Mouse (Mus musculus): ENCODE data around the gene Zc3h15.

The Zc3h15 gene

DNA sequence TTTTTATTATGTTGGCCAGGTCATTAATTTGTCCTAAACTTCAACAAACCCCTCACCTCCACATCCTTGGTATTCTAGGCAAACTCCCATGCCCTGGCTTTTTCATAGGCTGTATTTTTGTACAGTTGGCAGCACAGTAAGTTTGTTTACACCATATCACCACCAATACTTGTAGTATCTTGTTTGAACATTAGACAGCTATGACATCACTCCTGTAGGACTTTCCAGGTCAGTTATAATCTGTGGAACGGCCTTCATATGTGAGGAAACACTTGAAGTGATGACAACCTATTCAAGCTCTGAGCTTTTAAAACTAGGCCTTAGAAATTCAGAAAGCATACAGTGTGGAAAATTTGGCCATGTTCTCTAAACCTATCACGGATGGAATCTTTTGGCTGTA, 29.6 kb downstream of the Zc3h15 start:
- no peak for DNase-seq (ENCODE audit: low read depth in 1 of 2, low spot score in 2 of 2)

DNA sequence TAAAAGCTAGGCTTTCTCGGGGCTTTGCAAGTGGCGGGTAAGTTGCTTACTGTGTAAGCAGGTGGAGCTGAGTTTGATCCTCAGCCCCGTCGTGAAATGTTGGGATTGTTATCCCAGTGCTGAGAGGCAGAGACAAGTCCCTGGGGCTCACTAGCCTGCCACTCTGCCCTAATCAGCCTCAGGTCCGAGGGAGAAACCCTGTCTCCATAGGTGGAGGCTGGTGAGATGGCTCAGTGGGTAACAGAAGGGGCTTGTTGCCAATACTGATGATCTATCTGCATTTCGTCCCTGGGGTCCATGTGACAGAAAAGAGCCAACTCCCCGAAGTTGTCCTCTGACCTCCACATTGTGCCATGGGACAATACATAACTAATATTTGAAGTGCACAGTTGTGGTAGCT, 30.2 kb downstream of the Zc3h15 start:
- DNase-seq (ENCODE audit: low read depth in 1 of 2, low spot score in 2 of 2): no peak

DNA sequence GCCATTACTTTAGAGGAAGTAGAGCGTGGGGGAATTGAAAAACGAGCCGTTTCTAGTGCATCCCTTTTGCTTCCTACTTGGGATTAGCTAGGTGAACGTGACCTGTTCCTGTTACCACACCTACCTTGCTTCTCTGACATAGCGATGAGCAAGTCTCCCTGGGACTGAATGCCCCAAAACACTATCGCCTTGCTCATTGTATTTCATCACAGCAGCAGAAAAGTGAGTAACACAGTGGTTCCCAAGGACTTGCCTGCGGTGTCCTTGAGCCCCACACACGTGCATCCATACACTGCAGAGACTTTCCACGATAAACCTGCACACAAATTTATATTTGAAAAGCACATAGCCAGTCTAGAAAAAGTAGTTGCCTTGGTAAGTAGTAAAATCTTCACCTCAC, 30.7 kb downstream of the Zc3h15 start:
- no peak for DNase-seq (ENCODE audit: low read depth in 1 of 2, low spot score in 2 of 2)

- DNase-seq (ENCODE audit: low read depth in 1 of 2, low spot score in 2 of 2): no peak
Measured at GRCm38 (mm10) chr2:83675681-83676080, 31.4 kb downstream of the Zc3h15 start.

DNA sequence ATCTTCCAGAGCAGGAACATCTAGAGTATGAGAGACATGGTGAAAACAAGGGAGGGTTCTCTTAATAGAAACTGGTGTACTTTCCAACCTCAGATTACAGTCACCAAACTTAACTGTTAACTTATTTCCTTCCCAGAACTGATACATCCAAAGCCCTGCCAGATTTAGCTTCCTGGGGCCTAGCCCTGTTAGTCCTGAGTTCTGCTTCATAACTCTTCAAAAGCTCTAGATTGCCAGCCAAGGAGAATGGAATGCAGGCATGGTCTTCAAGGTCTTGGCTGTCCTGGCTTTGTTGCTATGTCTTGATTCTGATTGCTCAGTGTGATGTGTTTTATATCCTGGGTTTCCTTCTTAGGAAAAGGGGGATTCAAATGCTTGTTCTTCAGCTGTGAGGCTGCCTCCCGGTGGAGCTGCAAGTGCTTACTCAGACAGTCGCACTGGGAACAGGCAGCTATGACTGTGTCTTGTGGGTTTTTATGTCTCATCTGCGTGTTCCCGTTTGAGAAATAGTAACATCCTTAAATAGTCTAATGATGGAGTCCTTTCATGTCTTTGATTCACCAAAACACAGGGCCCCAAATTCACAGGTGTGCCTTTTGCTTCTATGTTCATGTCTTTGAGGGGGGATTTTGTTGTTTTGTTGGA, 32.1 kb downstream of the Zc3h15 start:
- no peak for DNase-seq (ENCODE audit: low read depth in 1 of 2, low spot score in 2 of 2)

DNA sequence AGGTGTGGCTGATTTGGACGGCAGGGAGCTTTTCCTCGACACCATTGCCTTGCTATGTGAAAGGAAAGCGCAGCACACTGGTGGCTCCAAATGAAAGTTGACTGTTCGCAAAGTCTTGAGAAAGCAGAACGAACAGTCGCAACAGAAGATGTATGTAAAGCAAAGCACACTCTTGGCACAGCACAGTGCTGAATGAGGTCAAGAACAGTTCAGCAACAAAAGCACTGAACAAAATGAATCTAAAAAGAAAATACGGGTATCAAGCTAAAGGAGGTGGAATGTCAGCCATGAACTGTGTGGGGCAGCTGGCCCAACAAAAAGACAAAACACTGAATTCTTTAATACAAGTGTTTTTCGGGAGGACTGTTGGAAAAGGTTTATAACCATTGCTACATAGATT, 37.1 kb downstream of the Zc3h15 start:
- DNase-seq (ENCODE audit: low read depth in 1 of 2, low spot score in 2 of 2): no peak

GRCm38 (mm10) chr2:83681785-83682184, 37.5 kb downstream of the Zc3h15 start:
- no peak for DNase-seq (ENCODE audit: low read depth in 1 of 2, low spot score in 2 of 2)

DNA sequence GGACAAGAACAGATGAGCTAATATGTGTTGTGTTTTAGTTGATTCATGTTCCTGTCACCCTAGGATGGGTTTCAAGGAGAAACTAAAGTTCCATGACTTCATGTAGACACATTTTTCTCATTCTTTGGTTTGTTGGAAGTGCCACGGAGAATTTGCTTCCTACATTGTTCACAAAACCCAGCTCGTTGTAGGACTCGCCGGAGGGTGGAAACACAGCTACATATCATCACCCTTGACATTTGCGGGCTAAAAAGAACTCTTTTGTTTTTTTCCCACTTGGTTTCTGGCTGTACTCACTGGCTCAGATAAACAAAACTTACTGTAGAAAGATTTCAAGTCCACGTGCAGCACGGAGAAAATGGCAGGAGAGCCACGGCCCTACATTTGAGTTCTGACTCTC, 38.0 kb downstream of the Zc3h15 start:
- no peak for DNase-seq (ENCODE audit: low read depth in 1 of 2, low spot score in 2 of 2)

DNA sequence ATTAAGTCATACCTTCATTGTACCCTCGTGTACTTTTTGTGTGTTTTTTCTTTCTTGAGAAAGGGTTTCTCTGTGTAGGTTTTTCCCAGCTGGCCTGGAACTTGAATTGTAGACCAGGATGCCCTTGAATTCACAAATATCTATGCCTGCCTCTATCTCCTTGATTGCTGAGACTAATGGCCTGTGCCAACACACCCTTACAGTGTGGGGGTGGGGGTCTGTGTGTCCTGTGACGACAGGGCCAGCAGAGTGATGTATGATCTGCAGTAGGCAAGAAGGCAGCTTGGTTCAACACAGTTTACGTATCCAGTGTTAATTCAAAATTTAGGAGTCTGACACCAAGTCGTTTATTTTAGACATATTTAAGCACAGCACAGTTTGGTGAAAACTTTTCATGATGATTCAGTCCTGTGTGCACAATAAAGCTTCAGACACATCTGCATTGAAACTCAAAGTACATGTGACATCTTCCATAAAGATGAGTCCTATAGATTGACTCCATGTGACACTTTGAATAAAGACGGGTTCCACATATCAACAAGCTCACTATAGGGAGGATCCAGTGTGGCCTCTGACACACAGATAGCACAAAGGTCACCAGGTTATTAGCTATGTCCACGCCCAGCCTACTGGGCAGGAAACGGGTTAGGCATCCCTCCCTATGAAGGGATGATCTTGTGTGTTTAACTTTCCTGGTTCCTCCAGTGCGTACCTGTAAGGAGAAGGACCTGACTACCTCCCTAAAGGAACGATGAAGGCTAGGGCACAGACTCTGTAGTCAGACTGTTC, 39.7 kb downstream of the Zc3h15 start:
- no peak for DNase-seq (ENCODE audit: low read depth in 1 of 2, low spot score in 2 of 2)

DNA sequence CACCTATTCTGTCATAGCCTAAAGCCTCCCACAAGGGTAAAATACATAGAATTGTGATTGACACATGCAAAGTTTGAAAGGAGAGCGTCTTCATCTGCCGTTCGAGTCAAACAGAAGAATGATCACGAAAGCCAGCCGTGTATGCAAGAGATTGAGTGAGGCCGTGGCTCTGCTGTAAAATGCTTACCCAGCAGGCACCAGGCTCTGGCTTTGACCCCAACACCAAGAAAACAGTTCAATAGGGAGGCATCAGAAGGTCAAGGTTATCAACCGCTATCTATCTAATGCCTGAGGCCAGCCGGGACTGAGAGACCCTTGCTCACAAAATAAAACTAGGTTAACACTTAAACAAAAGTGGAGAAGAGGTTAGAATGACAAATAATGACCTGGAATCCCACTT, 40.5 kb downstream of the Zc3h15 start:
- no peak for DNase-seq (ENCODE audit: low read depth in 1 of 2, low spot score in 2 of 2)

DNA sequence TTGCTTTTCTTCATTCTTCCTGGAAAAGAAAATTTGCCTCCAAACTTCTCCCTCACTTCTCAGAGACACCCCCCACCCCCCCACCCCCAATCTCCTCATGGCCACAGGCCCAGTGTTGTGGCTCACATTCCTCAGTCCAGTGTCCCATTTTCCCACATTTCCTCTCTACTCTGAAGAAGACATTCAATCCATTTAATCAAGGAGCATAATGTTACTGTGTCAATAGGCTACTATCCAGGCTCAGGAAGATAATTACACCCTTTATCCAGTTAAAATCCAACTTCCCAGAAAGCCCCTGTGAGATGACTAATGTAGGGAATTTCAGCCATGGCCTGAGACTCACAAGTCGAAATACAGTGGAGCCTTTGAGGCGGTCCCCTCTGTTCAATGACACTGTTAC, 46.1 kb downstream of the Zc3h15 start:
- no peak for DNase-seq (ENCODE audit: low read depth in 1 of 2, low spot score in 2 of 2)

GRCm38 (mm10) chr2:83692651-83693545, 48.7 kb downstream of the Zc3h15 start:
- no peak for DNase-seq (ENCODE audit: low read depth in 1 of 2, low spot score in 2 of 2)

DNA sequence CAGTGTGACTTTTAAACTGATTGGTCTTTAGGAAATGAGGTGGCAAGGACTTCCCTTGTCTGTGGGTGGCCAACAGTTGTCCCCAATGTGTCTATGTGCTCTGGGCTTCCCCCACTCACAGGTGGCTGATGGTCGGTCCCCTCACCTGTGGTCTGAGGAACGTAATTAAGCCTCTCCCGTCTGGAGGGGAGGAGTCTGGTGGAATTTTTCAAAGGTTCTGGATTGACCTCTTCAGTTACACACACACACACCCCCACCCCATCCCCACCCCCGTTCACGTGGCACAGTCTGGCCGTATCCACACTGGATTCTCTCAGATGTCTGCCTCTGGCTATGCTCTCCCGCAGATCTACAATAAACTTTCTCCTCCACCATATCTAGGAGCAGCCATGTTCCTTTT, 49.8 kb downstream of the Zc3h15 start:
- DNase-seq (ENCODE audit: low read depth in 1 of 2, low spot score in 2 of 2): no peak

- no peak for DNase-seq (ENCODE audit: low read depth in 1 of 2, low spot score in 2 of 2)
Measured at GRCm38 (mm10) chr2:83695345-83696247, 51.4 kb downstream of the Zc3h15 start.

- DNase-seq (ENCODE audit: low read depth in 1 of 2, low spot score in 2 of 2): no peak
Measured at GRCm38 (mm10) chr2:83698484-83698883, 54.2 kb downstream of the Zc3h15 start.

GRCm38 (mm10) chr2:83699324-83699723, 55.1 kb downstream of the Zc3h15 start:
- DNase-seq (ENCODE audit: low read depth in 1 of 2, low spot score in 2 of 2): no peak

GRCm38 (mm10) chr2:83700667-83701066, 56.4 kb downstream of the Zc3h15 start:
- DNase-seq (ENCODE audit: low read depth in 1 of 2, low spot score in 2 of 2): no peak

- DNase-seq (ENCODE audit: low read depth in 1 of 2, low spot score in 2 of 2): no peak
Measured at GRCm38 (mm10) chr2:83702411-83702810, 58.2 kb downstream of the Zc3h15 start.

DNA sequence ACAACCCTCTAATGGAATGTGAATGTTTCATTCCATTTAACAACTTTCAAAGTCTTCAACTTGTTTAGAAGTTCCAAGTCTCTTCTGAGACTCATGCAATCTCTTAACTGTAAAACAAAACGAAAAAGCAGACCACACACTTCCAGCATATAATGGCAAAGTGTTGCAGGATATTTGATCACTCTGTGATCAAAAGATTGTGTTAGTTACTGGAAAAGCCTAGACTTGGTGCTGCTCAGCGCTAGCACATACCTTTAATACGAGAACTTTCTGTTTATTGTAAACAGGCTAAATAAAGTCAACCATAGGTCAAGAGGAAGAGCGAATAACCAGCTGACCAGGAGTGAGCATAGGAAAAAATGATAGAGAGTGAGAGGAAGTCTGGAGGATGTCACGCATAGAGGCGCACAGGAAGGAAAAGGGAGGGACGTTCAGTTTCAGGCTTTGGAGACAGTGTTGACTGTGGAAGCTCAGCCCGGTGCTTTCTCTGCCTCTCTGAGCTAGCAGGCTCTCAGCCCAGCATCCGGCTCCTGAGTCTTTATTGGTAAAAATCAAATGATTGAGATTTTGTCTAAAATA, 61.4 kb downstream of the Zc3h15 start:
- DNase-seq (ENCODE audit: low read depth in 1 of 2, low spot score in 2 of 2): no peak

DNA sequence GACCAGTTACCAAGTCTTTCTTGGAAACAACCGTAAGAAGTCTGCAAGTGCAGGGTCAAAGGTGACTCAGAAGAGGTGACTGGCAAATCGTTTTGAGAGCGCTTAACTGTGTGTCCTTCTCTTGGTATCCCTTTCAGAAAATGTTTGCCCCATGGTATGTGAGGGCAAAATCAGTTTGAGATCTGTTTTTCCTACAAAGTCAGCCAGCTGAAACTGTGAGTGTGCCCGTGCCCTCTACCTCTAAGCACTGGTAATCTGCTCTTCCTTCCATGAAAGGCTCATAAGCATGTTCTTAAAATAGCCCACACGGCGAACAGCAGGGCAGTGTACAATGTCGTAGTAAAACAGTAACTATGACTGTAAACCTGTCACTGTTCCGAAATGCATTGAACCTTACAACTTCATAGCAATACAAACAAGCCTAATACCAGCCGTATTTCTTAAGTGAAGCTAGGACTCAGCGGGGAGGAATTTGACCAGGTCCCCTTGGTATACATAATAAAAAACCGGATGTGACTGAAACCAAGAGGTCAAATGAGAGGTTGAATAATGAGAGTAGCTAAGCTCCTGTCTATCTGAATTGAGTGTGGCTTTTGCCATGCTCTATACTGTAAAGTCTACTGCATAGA, 65.8 kb downstream of the Zc3h15 start:
- DNase-seq (ENCODE audit: low read depth in 1 of 2, low spot score in 2 of 2): no peak
